Mouse (Mus musculus) heart, embryonic 12.5 days (tissue): Measurements from ENCODE around the gene Gsn. TPM values are rescaled to one million over a fixed set of nuclear protein-coding genes. Genes with fewer than 3 reads are reported as not detected.

Experiments
- ATAC-seq: fragments of 200-750 bp; cut with Nextera tagmentation; 2 replicates; pipeline ENCODE4 v1.8.0; 2017; ENCODE audit warnings: moderate TSS enrichment, moderate library complexity; ENCODE audit not compliant: insufficient number of reproducible peaks, low FRiP score
- H3K27ac ChIP-seq: fragments of 300-500 bp; sonication (generic); 2 replicates; pipeline ENCODE4 v1.5.1; 2016; ENCODE audit warnings: mild to moderate bottlenecking, moderate library complexity; ENCODE audit not compliant: poor library complexity, severe bottlenecking
- H3K27me3 ChIP-seq: fragments of 300-500 bp; sonication (generic); replicated peaks from 2 replicates; pipeline ENCODE4 v1.6.1; 2016; ENCODE audit warnings: mild to moderate bottlenecking, moderate library complexity
- H3K36me3 ChIP-seq: fragments of 300-500 bp; sonication (generic); 2 replicates; pipeline ENCODE4 v1.6.1; 2016; ENCODE audit warnings: mild to moderate bottlenecking, moderate library complexity
- H3K4me1 ChIP-seq: fragments of 300-500 bp; sonication (generic); replicated peaks from 2 replicates; pipeline ENCODE4 v1.6.1; 2016; ENCODE audit warnings: mild to moderate bottlenecking
- H3K4me2 ChIP-seq: fragments of 300-500 bp; sonication (generic); 2 replicates; pipeline ENCODE4 v1.6.1; 2016; ENCODE audit warnings: mild to moderate bottlenecking, moderate library complexity
- H3K4me3 ChIP-seq: fragments of 300-500 bp; sonication (generic); 2 replicates; pipeline ENCODE4 v1.5.1; 2016; ENCODE audit warnings: mild to moderate bottlenecking
- H3K9ac ChIP-seq: fragments of 300-500 bp; sonication (generic); 2 replicates; pipeline ENCODE4 v1.6.1; 2016; ENCODE audit warnings: mild to moderate bottlenecking, moderate library complexity
- H3K9me3 ChIP-seq: fragments of 300-500 bp; sonication (generic); replicated peaks from 2 replicates; pipeline ENCODE4 v1.6.1; 2016; ENCODE audit warnings: mild to moderate bottlenecking, moderate library complexity
- WGBS: fragments of 180-500 bp; shearing (Covaris S2); methylation state at CpG from one replicate; pipeline ENCODE4 v1.1.7; 2016; 5-methylcytosine and 5-hydroxymethylcytosine counted together
- polyA plus RNA-seq: library from polyadenylated mRNA; unstranded; fragments of >200 nt; fragmentation: Nextera tagmentation; extraction: Ambion mirVana; gene quantifications from 2 replicates; pipeline ENCODE4 v1.2.1, GENCODE M21; 2016

Gsn gene
- polyA plus RNA-seq, 1 experiment from 2014 or later: 186 TPM

DNA sequence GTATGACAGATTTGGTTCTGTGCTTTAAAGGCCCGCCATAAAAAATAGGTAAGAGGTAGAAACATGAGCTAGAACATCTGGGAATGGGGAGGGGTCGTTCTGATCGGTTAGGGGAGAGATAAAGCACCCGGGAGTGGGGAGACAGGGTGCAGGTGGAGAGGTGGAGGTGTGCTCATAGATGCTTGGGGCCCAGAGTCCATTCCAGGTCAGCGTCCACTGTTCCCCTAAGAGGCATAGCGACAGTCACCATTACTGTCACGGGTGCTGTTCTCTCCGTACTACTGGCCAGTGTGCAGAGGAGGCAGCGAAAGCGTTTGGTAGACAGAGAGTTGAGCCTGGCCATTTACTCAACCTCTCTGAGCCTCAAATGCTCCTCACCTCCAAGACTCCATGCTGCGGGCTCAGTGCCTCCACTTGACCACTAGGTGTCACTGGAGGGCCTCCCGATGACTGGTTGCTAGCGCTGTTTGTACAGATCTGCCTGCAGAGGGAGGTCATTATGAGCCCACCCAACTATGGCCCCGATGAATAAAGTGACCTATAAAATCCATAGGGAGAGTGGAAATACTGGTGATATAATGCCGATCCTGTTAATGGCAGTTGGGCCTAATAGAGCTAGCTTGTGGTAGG lies 41.6 kb downstream of the Gsn start:
- peaks cover 8% of the 10 kb centered on the region for H3K27me3 ChIP-seq
- 23% methylated on average over 15 of the region's 15 CpGs for WGBS
- peaks cover 7% of the 10 kb centered on the region for H3K4me1 ChIP-seq
- H3K4me2 ChIP-seq: no peak overlapping the region
- ATAC-seq: peak; percentile 61; the same call in 1 of the 2 replicates
- no peak overlapping the region for H3K4me3 ChIP-seq
- H3K27ac ChIP-seq: no peak overlapping the region
- no peak overlapping the region for H3K9ac ChIP-seq
- no peaks in the 10 kb centered on the region for H3K9me3 ChIP-seq
- H3K36me3 ChIP-seq: peaks cover 68% of the 10 kb centered on the region

DNA sequence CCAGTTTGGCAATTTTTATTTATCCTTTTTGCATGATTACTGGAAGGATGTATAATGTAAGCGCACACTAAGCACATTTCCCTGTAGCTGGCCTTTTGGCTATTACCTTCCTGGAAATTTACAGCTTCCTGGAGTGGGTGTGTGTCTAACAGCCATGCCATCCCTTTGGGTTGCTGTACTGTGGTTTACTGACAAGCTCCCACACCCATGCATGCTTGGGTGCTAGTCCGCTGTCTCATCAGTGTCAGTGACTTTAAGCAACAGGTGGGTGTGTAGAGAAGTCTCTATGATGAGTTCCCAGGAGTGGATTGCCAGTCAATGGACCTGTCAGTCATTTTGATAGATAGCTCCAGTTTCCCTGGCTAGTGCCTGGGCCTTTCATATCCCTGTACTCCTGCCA lies 43.3 kb downstream of the Gsn start:
- Histone ChIP-seq H3K4me3 (no peak overlapping the region), H3K4me2 (no peak overlapping the region), H3K27me3 (peaks cover 8% of the 10 kb centered on the region), H3K9me3 (no peaks in the 10 kb centered on the region), H3K36me3 (peaks cover 71% of the 10 kb centered on the region), H3K4me1 (no peaks in the 10 kb centered on the region), H3K9ac (no peak overlapping the region), H3K27ac (no peak overlapping the region)
- no peak for ATAC-seq
- 94% methylated on average over 2 of the region's 2 CpGs for WGBS

DNA sequence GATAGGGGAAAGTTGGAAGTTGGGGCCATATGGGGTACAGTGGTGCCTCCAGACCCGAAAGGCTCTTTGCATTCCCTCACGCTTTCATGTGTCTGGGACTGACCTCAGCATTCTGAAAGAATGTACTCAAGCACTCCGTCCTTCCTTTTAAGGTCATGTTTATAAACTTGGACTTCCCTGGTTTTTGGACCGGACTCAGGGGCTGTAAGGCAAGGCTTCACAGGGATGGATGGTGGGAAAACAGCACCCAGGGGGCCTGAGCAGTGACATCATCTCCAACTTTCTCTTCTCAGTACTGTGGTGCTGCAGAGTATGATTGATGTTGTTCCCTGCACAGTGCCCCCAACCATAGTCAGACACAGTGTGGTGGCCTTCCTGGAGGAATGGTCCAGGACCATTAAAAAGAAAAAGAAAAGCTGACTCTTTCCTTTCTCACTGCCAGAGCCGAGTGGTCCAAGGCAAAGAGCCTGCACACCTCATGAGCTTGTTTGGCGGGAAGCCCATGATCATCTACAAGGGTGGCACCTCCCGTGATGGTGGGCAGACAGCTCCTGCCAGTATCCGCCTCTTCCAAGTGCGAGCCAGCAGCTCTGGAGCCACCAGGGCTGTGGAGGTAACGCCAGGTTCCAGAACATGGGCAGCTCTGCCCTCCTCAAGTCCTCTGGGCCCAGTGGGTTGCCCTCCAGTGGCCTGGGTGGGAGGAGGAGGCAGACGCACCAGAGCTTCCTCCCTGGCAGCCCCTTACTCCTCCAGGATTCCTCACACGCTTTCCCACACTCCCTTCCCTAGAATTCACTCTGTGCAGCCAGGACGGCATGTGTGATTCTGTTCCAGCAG lies 46.1 kb downstream of the Gsn start:
- no peak overlapping the region for H3K4me2 ChIP-seq
- H3K9me3 ChIP-seq: no peaks in the 10 kb centered on the region
- no peaks in the 10 kb centered on the region for H3K4me1 ChIP-seq
- peaks cover 64% of the 10 kb centered on the region for H3K36me3 ChIP-seq
- no peak overlapping the region for H3K4me3 ChIP-seq
- no peak overlapping the region for H3K9ac ChIP-seq
- WGBS: 72% methylated on average over 13 of the region's 13 CpGs
- no peak overlapping the region for H3K27ac ChIP-seq
- ATAC-seq: no peak
- H3K27me3 ChIP-seq: no peaks in the 10 kb centered on the region

GRCm38 (mm10) chr2:35308166-35308565 lies 52.0 kb downstream of the Gsn start:
- Histone ChIP-seq H3K9me3 (no peaks in the 10 kb centered on the region), H3K27me3 (no peaks in the 10 kb centered on the region), H3K4me1 (no peaks in the 10 kb centered on the region), H3K4me2 (no peak overlapping the region), H3K4me3 (no peak overlapping the region), H3K27ac (no peak overlapping the region), H3K9ac (no peak overlapping the region), H3K36me3 (peaks cover 52% of the 10 kb centered on the region)
- no peak for ATAC-seq
- 55% methylated on average over 1 of the region's 1 CpGs for WGBS

DNA sequence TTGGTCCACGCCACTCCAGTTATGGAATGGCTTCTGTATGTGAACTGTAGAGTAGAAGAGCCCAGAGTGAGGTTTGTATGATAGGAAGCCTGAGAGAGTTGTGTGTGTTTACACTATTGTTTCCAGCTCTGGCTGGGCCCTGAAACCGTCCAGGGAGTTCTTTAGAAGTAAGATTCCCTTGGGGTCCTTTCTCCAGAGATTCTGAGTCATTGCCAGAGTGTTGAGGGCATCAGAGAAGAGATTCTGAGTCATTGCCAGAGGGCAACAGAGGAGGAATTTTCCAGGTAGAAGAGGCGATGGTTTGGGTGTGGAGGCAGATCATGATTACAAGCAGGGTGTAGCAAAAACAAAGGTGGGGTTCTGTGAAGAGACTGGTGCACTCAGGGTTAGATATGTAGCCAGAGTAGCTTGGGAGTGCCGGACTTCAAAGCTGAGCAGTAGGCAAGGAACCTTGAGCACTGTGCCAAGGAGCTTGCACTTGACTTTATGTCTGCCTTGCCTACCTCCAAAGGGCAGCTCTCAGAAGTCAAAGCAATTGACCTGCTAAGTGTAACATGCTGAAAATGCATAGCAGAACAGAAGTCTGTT lies 53.8 kb downstream of the Gsn start:
- Histone ChIP-seq H3K4me2 (no peak overlapping the region), H3K9me3 (no peaks in the 10 kb centered on the region), H3K27ac (no peak overlapping the region), H3K4me3 (no peak overlapping the region), H3K27me3 (no peaks in the 10 kb centered on the region), H3K36me3 (peaks cover 38% of the 10 kb centered on the region), H3K9ac (no peak overlapping the region), H3K4me1 (no peaks in the 10 kb centered on the region)
- WGBS: 89% methylated on average over 4 of the region's 4 CpGs
- no peak for ATAC-seq

GRCm38 (mm10) chr2:35314300-35314699 lies 58.1 kb downstream of the Gsn start:
- H3K36me3 ChIP-seq: peaks cover 9% of the 10 kb centered on the region; the same call in 1 of the 2 replicates
- no peak for ATAC-seq

DNA sequence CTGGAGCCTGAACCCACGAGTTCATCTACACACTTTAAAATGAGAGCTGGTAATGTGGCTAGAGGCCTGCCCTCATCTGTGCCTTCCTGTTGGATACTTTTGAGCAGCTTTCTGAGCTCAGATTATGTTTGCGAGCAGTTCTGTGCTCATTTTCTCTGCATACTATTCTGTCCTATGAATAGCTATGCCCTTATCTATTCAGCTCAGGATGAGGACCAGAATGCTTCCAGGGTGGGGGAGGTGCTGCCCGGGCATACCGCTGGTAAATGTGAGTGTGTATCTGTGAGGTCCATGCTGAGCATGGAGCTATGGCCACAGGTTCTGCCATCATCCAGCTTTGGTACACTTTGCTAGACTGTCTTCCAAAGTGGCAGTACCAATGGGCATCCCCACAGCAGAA lies 61.4 kb downstream of the Gsn start:
- peaks cover 16% of the 10 kb centered on the region for H3K36me3 ChIP-seq
- H3K9me3 ChIP-seq: no peaks in the 10 kb centered on the region
- WGBS: 21% methylated on average over 4 of the region's 4 CpGs
- H3K27me3 ChIP-seq: no peaks in the 10 kb centered on the region
- H3K27ac ChIP-seq: no peak overlapping the region
- H3K9ac ChIP-seq: no peak overlapping the region
- no peak overlapping the region for H3K4me3 ChIP-seq
- H3K4me2 ChIP-seq: peak overlapping the region; percentile 40
- peaks cover 37% of the 10 kb centered on the region for H3K4me1 ChIP-seq
- peak; percentile 76 for ATAC-seq

More at GRCm38 (mm10) chr2:35314300-35314699, 58.1 kb downstream of the Gsn start:
- H3K27ac ChIP-seq: no peak overlapping the region
- no peaks in the 10 kb centered on the region for H3K27me3 ChIP-seq
- no peak overlapping the region for H3K9ac ChIP-seq
- no peak overlapping the region for H3K4me2 ChIP-seq
- H3K9me3 ChIP-seq: no peaks in the 10 kb centered on the region
- H3K4me1 ChIP-seq: peaks cover 26% of the 10 kb centered on the region
- H3K4me3 ChIP-seq: no peak overlapping the region
- WGBS: 66% methylated on average over 3 of the region's 3 CpGs

- ATAC-seq: peak; percentile 48; the same call in 1 of the 2 replicates
- Histone ChIP-seq H3K4me2 (no peak overlapping the region), H3K36me3 (peaks cover 16% of the 10 kb centered on the region), H3K4me3 (no peak overlapping the region), H3K27me3 (no peaks in the 10 kb centered on the region), H3K4me1 (peaks cover 44% of the 10 kb centered on the region), H3K9me3 (no peaks in the 10 kb centered on the region), H3K9ac (no peak overlapping the region), H3K27ac (no peak overlapping the region)
- WGBS: 31% methylated on average over 12 of the region's 12 CpGs
Measured at GRCm38 (mm10) chr2:35318405-35318804, 62.2 kb downstream of the Gsn start.

GRCm38 (mm10) chr2:35320399-35320798 lies 64.2 kb downstream of the Gsn start:
- Histone ChIP-seq H3K9me3 (no peaks in the 10 kb centered on the region), H3K27ac (no peak overlapping the region), H3K9ac (no peak overlapping the region), H3K4me2 (no peak overlapping the region), H3K4me3 (no peak overlapping the region), H3K27me3 (no peaks in the 10 kb centered on the region), H3K36me3 (peaks cover 12% of the 10 kb centered on the region), H3K4me1 (peaks cover 48% of the 10 kb centered on the region)
- no peak for ATAC-seq
- WGBS: 95% methylated on average over 15 of the region's 15 CpGs

DNA sequence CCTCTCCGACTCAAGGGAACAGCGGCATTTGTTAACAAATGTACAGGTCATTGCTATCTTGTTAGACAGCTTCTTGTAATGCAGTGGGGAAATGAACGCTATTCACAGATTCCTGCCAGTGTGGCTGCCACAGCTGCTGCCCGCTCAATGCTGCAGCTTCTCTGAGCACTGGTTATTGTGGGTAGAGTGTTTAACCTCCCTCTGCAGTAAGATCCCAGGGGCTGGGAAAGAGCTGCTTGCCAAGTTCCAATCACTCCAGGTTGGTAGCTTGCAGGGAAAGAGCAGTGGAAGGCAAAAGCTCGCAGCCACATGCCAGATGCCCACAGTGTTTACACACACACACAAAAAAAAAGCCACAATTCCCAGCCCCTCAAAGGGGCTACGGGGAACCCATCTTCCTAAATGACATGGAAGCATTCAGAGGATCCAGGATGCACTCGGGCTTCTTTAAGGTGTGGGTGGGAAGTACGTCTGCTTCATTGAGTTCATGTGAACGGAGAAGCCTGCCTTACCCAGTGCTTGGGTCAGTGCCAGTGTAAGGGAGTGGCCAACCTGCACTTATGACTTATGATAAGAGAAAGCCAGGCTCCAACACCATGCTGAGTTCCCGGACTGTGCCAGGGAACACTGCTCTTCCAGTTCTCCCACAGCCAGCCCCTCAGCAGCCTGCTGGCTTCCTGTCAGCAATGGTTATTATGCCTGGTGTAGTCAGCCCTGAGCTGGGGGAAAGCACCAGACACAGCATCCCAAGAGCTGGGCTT lies 66.4 kb downstream of the Gsn start:
- peaks cover 12% of the 10 kb centered on the region for H3K36me3 ChIP-seq
- no peak overlapping the region for H3K9ac ChIP-seq
- H3K9me3 ChIP-seq: no peaks in the 10 kb centered on the region
- peaks cover 37% of the 10 kb centered on the region for H3K4me1 ChIP-seq
- no peak for ATAC-seq
- no peak overlapping the region for H3K4me2 ChIP-seq
- H3K4me3 ChIP-seq: no peak overlapping the region
- no peak overlapping the region for H3K27ac ChIP-seq
- 57% methylated on average over 10 of the region's 10 CpGs for WGBS
- H3K27me3 ChIP-seq: no peaks in the 10 kb centered on the region

DNA sequence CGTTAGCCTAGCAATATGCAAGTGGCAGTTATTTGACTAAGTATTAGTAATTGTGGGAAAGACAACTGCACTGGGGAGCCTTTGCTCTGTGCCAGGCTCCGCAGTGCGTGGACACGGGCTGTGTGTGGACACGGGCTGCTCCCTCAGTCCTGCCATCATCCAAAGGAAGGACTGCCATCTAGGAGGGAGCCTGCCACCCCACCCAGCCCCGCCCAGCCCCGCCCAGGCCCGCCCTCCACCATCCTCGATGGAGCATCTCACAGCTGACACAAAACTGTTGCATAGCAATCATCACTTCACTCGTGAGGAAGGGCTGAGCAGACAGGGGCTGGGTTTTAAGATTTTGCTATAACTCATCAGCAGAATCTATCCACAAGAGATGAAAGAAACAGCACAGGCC lies 69.8 kb downstream of the Gsn start:
- Histone ChIP-seq H3K27ac (no peak overlapping the region), H3K4me1 (peaks cover 23% of the 10 kb centered on the region), H3K27me3 (no peaks in the 10 kb centered on the region), H3K4me3 (no peak overlapping the region), H3K9ac (no peak overlapping the region), H3K4me2 (no peak overlapping the region), H3K9me3 (no peaks in the 10 kb centered on the region), H3K36me3 (0 out of 2 replicates have a peak, but pooled peaks cover 6% of the 10 kb centered on the region)
- 63% methylated on average over 10 of the region's 10 CpGs for WGBS
- no peak for ATAC-seq
